Mouse (Mus musculus) liver, embryonic 14.5 days (tissue): ENCODE measurements at regions not wholly inside any gene's neighbourhood (a gene's known extent, or its start where the extent isn't known, plus 50 kb on each side); places are given as distances from the start of the nearest gene placed in this dataset.

ENCODE experiments used
- CTCF ChIP-seq: IDR thresholded peaks from 2 replicates; pipeline ENCODE4 v1.5.1; 2016; ENCODE audit warnings: antibody characterized with exemption, low read depth, control low read depth
- EP300 ChIP-seq: IDR thresholded peaks from 2 replicates; pipeline ENCODE4 v1.6.1; 2016; ENCODE audit warnings: antibody characterized with exemption, low read depth

DNA sequence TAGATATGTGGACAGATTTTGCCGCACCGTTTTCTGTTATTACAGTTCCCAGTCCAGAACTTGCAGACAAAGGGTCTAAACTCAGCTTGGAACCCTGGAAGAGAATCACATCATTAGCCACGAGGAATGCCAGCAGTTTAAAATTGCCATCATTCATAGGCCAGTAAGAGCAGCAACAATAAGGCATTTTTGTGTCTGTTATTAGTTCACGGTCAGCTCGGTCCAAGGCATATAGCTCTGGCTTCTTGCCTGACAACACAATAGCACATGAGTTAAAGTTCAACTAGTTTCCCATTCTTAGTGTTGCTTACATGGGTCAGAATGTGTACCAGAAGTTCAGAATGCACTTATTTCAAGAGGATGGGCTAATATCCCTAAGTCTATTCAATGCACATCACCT lies 103.4 kb downstream of the Olig3 start:
- TF ChIP-seq CTCF (no peak), EP300 (no peak)
